Mouse (Mus musculus): ENCODE data around the gene Gnl1. TPM values are rescaled to one million over a fixed set of nuclear protein-coding genes. Genes with fewer than 3 reads are reported as not detected.
"Not testable (repeated sequence)": the region's sequence is repeated elsewhere in the genome, so short reads cannot be mapped to it uniquely, and the experiment has no call there.

Gnl1 gene
- polyA plus RNA-seq (2014; fragmentation: Nextera tagmentation; extraction: Ambion mirVana), result 45.9 and 50.3 TPM in 2 replicates

- ATAC-seq (ENCODE audit: low read depth), result peak; percentile 80
- Histone ChIP-seq H3K4me2 (ENCODE audit: low read depth, low read length) (peak within 1 kb of the TSS; percentile 86), H3K4me1 (ENCODE audit: control insufficient read depth, insufficient read depth, low read length) (peaks cover 15% of the 10 kb centered on the region; the same call in 1 of the 2 replicates), H3K4me3 (ENCODE audit: low read depth, low read length) (peak within 1 kb of the TSS; percentile 94), H3K27me3 (ENCODE audit: control insufficient read depth, insufficient read depth, low read length) (no peaks in the 10 kb centered on the region), H3K36me3 (ENCODE audit: control insufficient read depth, insufficient read depth, low read length) (peaks cover 24% of the 10 kb centered on the region), H3K9ac (replicated peaks; ENCODE audit: low read depth, low read length) (peak within 1 kb of the TSS; percentile 82), H3K27ac (ENCODE audit: low read depth, low read length) (peak within 1 kb of the TSS; percentile 91), H3K9me3 (ENCODE audit: control insufficient read depth, low read length) (no peaks in the 10 kb centered on the region)
- WGBS, result under 1% methylated on average over 69 of the region's 109 CpGs
Observed at GRCm38 (mm10) chr17:35979401-35980362, at the start of gene Gnl1, which contains the start of gene Prr3. Gene Gnl1, plus strand, starts transcription at chr17:35979851. Gene Prr3, minus strand, starts transcription at chr17:35980236.

DNA sequence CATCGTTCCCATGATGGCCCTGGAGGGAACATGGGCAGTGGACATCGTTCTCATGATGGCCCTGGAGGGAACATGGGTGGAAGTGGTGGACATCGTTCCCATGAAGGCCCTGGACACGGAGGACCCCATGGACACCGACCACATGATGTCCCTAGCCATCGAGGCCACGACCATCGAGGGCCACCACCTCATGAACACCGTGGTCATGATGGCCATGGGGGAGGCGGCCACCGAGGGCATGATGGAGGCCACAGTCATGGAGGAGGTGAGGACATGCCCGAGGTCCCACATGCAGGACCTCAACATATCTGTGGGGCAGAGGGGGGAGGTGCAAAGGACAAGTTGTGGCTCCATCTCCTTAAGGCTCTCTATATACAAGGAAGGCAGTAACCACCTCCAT, 49.0 kb upstream of the Gnl1 start:
- H3K4me1 ChIP-seq (ENCODE audit: control insufficient read depth, insufficient read depth, low read length), result no peaks in the 10 kb centered on the region
- WGBS, result 97% methylated on average over 12 of the region's 12 CpGs
- no peaks in the 10 kb centered on the region for H3K27me3 ChIP-seq (ENCODE audit: control insufficient read depth, insufficient read depth, low read length)
- no peak overlapping the region for H3K4me3 ChIP-seq (ENCODE audit: low read depth, low read length)
- H3K9me3 ChIP-seq (ENCODE audit: control insufficient read depth, low read length), result no peaks in the 10 kb centered on the region
- no peak for ATAC-seq (ENCODE audit: low read depth)
- H3K9ac ChIP-seq (replicated peaks; ENCODE audit: low read depth, low read length), result no peak overlapping the region
- no peak overlapping the region for H3K27ac ChIP-seq (ENCODE audit: low read depth, low read length)
- H3K36me3 ChIP-seq (ENCODE audit: control insufficient read depth, insufficient read depth, low read length), result peaks cover 45% of the 10 kb centered on the region
- H3K4me2 ChIP-seq (ENCODE audit: low read depth, low read length), result no peak overlapping the region

DNA sequence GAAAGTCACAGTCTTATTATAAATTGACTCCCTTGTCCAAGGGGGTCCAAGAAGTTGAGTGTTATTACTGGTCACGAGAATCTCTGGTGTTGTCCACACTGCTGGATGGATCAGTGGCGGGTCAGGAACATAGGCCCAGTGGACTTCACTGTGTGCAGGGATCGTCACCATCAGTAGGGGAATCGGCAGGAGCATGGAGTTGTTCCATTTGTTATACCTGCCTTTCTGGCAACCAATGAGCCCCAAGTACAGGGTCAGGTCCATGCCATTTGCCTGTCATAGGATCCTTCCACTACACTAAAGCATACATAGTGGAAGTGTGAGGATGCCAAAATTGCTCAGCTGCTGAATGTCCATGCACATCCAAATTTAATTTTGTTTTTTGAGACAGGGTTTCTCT, 47.0 kb upstream of the Gnl1 start:
- Histone ChIP-seq H3K36me3 (ENCODE audit: control insufficient read depth, insufficient read depth, low read length) (peaks cover 30% of the 10 kb centered on the region), H3K9me3 (ENCODE audit: control insufficient read depth, low read length) (no peaks in the 10 kb centered on the region), H3K9ac (replicated peaks; ENCODE audit: low read depth, low read length) (no peak overlapping the region), H3K4me2 (ENCODE audit: low read depth, low read length) (no peak overlapping the region), H3K27me3 (ENCODE audit: control insufficient read depth, insufficient read depth, low read length) (no peaks in the 10 kb centered on the region), H3K4me1 (ENCODE audit: control insufficient read depth, insufficient read depth, low read length) (no peaks in the 10 kb centered on the region), H3K4me3 (ENCODE audit: low read depth, low read length) (no peak overlapping the region), H3K27ac (ENCODE audit: low read depth, low read length) (no peak overlapping the region)
- ATAC-seq (ENCODE audit: low read depth), result no peak
- WGBS, result 91% methylated on average over 4 of the region's 4 CpGs

- not testable (repeated sequence) for ATAC-seq (ENCODE audit: low read depth); H3K36me3 ChIP-seq (ENCODE audit: control insufficient read depth, insufficient read depth, low read length); H3K4me2 ChIP-seq (ENCODE audit: low read depth, low read length); H3K4me3 ChIP-seq (ENCODE audit: low read depth, low read length); H3K9me3 ChIP-seq (ENCODE audit: control insufficient read depth, low read length); H3K4me1 ChIP-seq (ENCODE audit: control insufficient read depth, insufficient read depth, low read length); H3K9ac ChIP-seq (replicated peaks; ENCODE audit: low read depth, low read length); H3K27me3 ChIP-seq (ENCODE audit: control insufficient read depth, insufficient read depth, low read length); H3K27ac ChIP-seq (ENCODE audit: low read depth, low read length)
- 88% methylated on average over 14 of the region's 14 CpGs for WGBS
Observed at GRCm38 (mm10) chr17:35935763-35936162, 43.9 kb upstream of the Gnl1 start.

DNA sequence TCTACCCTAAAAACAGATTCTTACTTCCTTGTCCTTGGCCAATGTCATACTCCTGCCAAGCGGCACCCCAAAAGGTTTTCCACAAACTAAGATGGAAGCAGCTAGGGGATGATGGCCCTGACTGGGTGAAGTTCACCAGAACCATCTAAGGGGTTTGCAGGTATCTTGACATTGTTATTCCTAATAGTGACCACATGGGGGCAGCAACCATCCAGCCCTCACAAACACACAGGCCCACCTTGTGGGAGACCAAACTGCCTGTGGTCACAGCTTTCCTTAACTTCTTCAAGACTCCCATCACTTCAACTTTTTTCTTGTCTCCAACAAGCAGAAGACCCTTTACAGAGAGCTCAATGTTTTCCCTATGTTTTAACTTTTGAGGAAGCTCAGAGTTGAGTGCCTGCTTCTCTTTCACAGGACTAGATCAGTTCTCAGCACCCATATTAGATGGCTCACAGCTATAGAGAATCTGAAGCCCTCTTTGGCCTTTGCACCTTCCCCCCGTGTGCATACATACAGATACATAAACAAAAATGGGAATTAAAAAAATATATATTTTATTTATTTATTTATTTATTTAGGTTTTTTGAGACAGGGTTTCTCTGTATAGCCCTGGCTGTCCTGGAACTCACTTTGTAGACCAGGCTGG, 41.8 kb upstream of the Gnl1 start:
- no peaks in the 10 kb centered on the region for H3K4me1 ChIP-seq (ENCODE audit: control insufficient read depth, insufficient read depth, low read length)
- H3K4me3 ChIP-seq (ENCODE audit: low read depth, low read length), result no peak overlapping the region
- 50% methylated on average over 2 of the region's 2 CpGs for WGBS
- no peak overlapping the region for H3K4me2 ChIP-seq (ENCODE audit: low read depth, low read length)
- no peaks in the 10 kb centered on the region for H3K9me3 ChIP-seq (ENCODE audit: control insufficient read depth, low read length)
- H3K27ac ChIP-seq (ENCODE audit: low read depth, low read length), result no peak overlapping the region
- H3K9ac ChIP-seq (replicated peaks; ENCODE audit: low read depth, low read length), result no peak overlapping the region
- H3K27me3 ChIP-seq (ENCODE audit: control insufficient read depth, insufficient read depth, low read length), result no peaks in the 10 kb centered on the region
- peak; percentile 74; the same call in 1 of the 2 replicates for ATAC-seq (ENCODE audit: low read depth)
- H3K36me3 ChIP-seq (ENCODE audit: control insufficient read depth, insufficient read depth, low read length), result no peaks in the 10 kb centered on the region

- H3K9me3 ChIP-seq (ENCODE audit: control insufficient read depth, low read length), result no peaks in the 10 kb centered on the region
- WGBS, result 66% methylated on average over 2 of the region's 2 CpGs
- H3K4me3 ChIP-seq (ENCODE audit: low read depth, low read length), result no peak overlapping the region
- no peaks in the 10 kb centered on the region for H3K27me3 ChIP-seq (ENCODE audit: control insufficient read depth, insufficient read depth, low read length)
- no peak overlapping the region for H3K4me2 ChIP-seq (ENCODE audit: low read depth, low read length)
- H3K9ac ChIP-seq (replicated peaks; ENCODE audit: low read depth, low read length), result no peak overlapping the region
- H3K36me3 ChIP-seq (ENCODE audit: control insufficient read depth, insufficient read depth, low read length), result no peaks in the 10 kb centered on the region
- H3K4me1 ChIP-seq (ENCODE audit: control insufficient read depth, insufficient read depth, low read length), result no peaks in the 10 kb centered on the region
- H3K27ac ChIP-seq (ENCODE audit: low read depth, low read length), result no peak overlapping the region
- ATAC-seq (ENCODE audit: low read depth), result no peak
Observed at GRCm38 (mm10) chr17:35939108-35939507, 40.5 kb upstream of the Gnl1 start.

GRCm38 (mm10) chr17:35939941-35940340, 39.7 kb upstream of the Gnl1 start:
- H3K36me3 ChIP-seq (ENCODE audit: control insufficient read depth, insufficient read depth, low read length), result no peaks in the 10 kb centered on the region
- H3K27me3 ChIP-seq (ENCODE audit: control insufficient read depth, insufficient read depth, low read length), result no peaks in the 10 kb centered on the region
- H3K4me3 ChIP-seq (ENCODE audit: low read depth, low read length), result no peak overlapping the region
- H3K4me2 ChIP-seq (ENCODE audit: low read depth, low read length), result no peak overlapping the region
- no peak overlapping the region for H3K9ac ChIP-seq (replicated peaks; ENCODE audit: low read depth, low read length)
- no peaks in the 10 kb centered on the region for H3K4me1 ChIP-seq (ENCODE audit: control insufficient read depth, insufficient read depth, low read length)
- no peak overlapping the region for H3K27ac ChIP-seq (ENCODE audit: low read depth, low read length)
- no peak for ATAC-seq (ENCODE audit: low read depth)
- no peaks in the 10 kb centered on the region for H3K9me3 ChIP-seq (ENCODE audit: control insufficient read depth, low read length)
- 49% methylated on average over 1 of the region's 1 CpGs for WGBS

DNA sequence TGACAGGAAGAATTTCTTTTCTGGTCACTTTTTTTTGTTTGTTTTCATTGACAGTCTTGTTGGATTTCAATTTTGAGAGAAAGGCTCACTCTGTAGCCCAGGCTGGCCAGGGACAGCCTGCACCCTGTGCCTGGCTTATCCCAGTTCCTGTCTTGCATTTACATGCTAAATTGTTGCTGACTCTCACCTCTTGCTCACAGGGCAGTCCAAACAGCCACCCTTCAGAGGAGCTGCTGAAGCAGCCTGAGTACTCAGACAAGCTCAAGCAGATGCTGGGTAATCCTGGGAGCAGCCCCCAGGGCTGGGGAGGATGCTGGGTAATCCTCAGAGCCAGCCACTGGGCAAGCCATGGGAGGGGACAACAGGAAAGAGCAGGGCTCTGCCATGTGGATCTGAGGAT, 28.7 kb upstream of the Gnl1 start:
- ATAC-seq (ENCODE audit: low read depth); H3K9ac ChIP-seq (replicated peaks; ENCODE audit: low read depth, low read length); H3K27me3 ChIP-seq (ENCODE audit: control insufficient read depth, insufficient read depth, low read length); H3K36me3 ChIP-seq (ENCODE audit: control insufficient read depth, insufficient read depth, low read length); H3K4me3 ChIP-seq (ENCODE audit: low read depth, low read length); H3K4me1 ChIP-seq (ENCODE audit: control insufficient read depth, insufficient read depth, low read length); H3K4me2 ChIP-seq (ENCODE audit: low read depth, low read length); H3K27ac ChIP-seq (ENCODE audit: low read depth, low read length); H3K9me3 ChIP-seq (ENCODE audit: control insufficient read depth, low read length): not testable (repeated sequence)

GRCm38 (mm10) chr17:35952559-35952958, 27.1 kb upstream of the Gnl1 start:
- not testable (repeated sequence) for ATAC-seq (ENCODE audit: low read depth); H3K9me3 ChIP-seq (ENCODE audit: control insufficient read depth, low read length); H3K27ac ChIP-seq (ENCODE audit: low read depth, low read length); H3K9ac ChIP-seq (replicated peaks; ENCODE audit: low read depth, low read length); H3K27me3 ChIP-seq (ENCODE audit: control insufficient read depth, insufficient read depth, low read length); H3K4me1 ChIP-seq (ENCODE audit: control insufficient read depth, insufficient read depth, low read length); H3K4me3 ChIP-seq (ENCODE audit: low read depth, low read length); H3K4me2 ChIP-seq (ENCODE audit: low read depth, low read length)
- 83% methylated on average over 2 of the region's 3 CpGs for WGBS
- H3K36me3 ChIP-seq (ENCODE audit: control insufficient read depth, insufficient read depth, low read length), result peaks cover 14% of the 10 kb centered on the region
